Mouse (Mus musculus) ES-Bruce4 (cell line): ENCODE measurements around the gene Scel.

ENCODE experiments used
- CTCF ChIP-seq: IDR thresholded peaks from one replicate; pipeline ENCODE4 v1.8.1; 2011; ENCODE audit warnings: low read depth, low read length
- EP300 ChIP-seq: IDR thresholded peaks from 2 replicates; pipeline ENCODE4 v1.6.1; 2011; ENCODE audit warnings: low read depth, low read length; ENCODE audit not compliant: insufficient read depth

- TF ChIP-seq EP300 (no peak), CTCF (no peak)
These were observed 30.4 kb downstream of the Scel start for GRCm38 (mm10) chr14:103543304-103544079.
